8 mouse cellular contexts compared by ENCODE assay signal in genomic region chr5:104459706-104460455, GRCm38 (mm10). TPM values are rescaled to one million over a fixed set of nuclear protein-coding genes. Genes with fewer than 3 reads are reported as not detected.
DNase-seq lines count a peak whose midpoint lies in the region; ATAC-seq and TF ChIP-seq lines count a peak whose summit lies in the region.

No protein-coding gene starts in this region.

- peaks cover 10% of the 10 kb centered on the region; the same call in 1 of the 2 replicates for H3K4me1 ChIP-seq in hindbrain, embryonic 14.5 days (replicated peaks; ENCODE audit: control insufficient read depth, insufficient read depth, low read length)

- H3K9me3 ChIP-seq in hindbrain, embryonic 14.5 days (ENCODE audit: control insufficient read depth, low read length): peaks cover 6% of the 10 kb centered on the region; the same call in 1 of the 2 replicates

- DNase-seq in adrenal gland, adult 18-20 months (ENCODE audit: low spot score in 2 of 2): peak; percentile 50 to 52
- DNase-seq in cerebellum, postnatal 36 days: peak; percentile 68 to 71
- DNase-seq in gastrocnemius, adult 18-20 months (ENCODE audit: low spot score): peak; percentile 40
- DNase-seq in hindbrain, embryonic 14.5 days (ENCODE audit: low spot score): peak; percentile 56
- peak; percentile 63 to 72 for DNase-seq in left cerebral cortex, adult 2 months (ENCODE audit: extremely low spot score in 1 of 2, low spot score in 2 of 2)
- peak; percentile 42 for DNase-seq in lung, postnatal 36 days
- DNase-seq in right cerebral cortex, adult 18-20 months: peak; percentile 77

- intact Hi-C loops in left cerebral cortex, adult 2 months (cut with DNase I): loop anchor here (5.0 kb wide), 2 partner anchors 108 to 348 kb away; partner anchors contain the start of gene Sparcl1

- no peak for TF ChIP-seq CTCF in left cerebral cortex, adult 2 months (IDR thresholded peaks at IDR 0.05)

- H3K4me3 ChIP-seq in hindbrain, embryonic 14.5 days (replicated peaks; ENCODE audit: low read length): peak overlapping the region; percentile 82
- peak overlapping the region; percentile 82 for H3K4me3 ChIP-seq in left cerebral cortex, adult 2 months

- ATAC-seq in hindbrain, embryonic 14.5 days (ENCODE audit: low FRiP score): peak; percentile 77
- ATAC-seq in erythroid progenitor cell, adult 5-6 weeks (replicated peaks; ENCODE audit: low FRiP score, poor library complexity, severe bottlenecking): no peak

- peak overlapping the region; percentile 98 for H3K9ac ChIP-seq in hindbrain, embryonic 14.5 days

- WGBS in hindbrain, embryonic 14.5 days: under 1% methylated on average over 76 of the region's 82 CpGs

- no peaks in the 10 kb centered on the region for H3K27me3 ChIP-seq in hindbrain, embryonic 14.5 days (ENCODE audit: control insufficient read depth, insufficient read depth, low read length)

- peak overlapping the region; percentile 95 for H3K27ac ChIP-seq in hindbrain, embryonic 14.5 days
- H3K27ac ChIP-seq in left cerebral cortex, adult 2 months: peak overlapping the region; percentile 92

- H3K4me2 ChIP-seq in hindbrain, embryonic 14.5 days (replicated peaks): peak overlapping the region; percentile 84

- 0 out of 2 replicates have a peak, but pooled peaks cover 3% of the 10 kb centered on the region for H3K36me3 ChIP-seq in hindbrain, embryonic 14.5 days (replicated peaks; ENCODE audit: control insufficient read depth, insufficient read depth)

RNA-seq across cellular contexts. Expression of gene Pkd2, which starts 0.6 kb away (rescaled TPM):
- 10 to 100 TPM; 34.4 to 39.9 TPM for total RNA-seq in adrenal gland, adult 18-20 months (2021)
- 10 to 100 TPM in 1 of 2 experiments, 1 to 10 TPM in 1; 6.5 to 10.9 TPM for total RNA-seq in gastrocnemius, adult 18-20 months (2021)
- 12.0 TPM in 2 replicates for polyA plus RNA-seq in hindbrain, embryonic 14.5 days (2014; fragmentation: Nextera tagmentation; extraction: Ambion mirVana)
- 10 to 100 TPM; 26.9 to 29.6 TPM for total RNA-seq in left cerebral cortex, adult 2 months (2021)
- not detected in 2 replicates for total RNA-seq in erythroid progenitor cell, adult 5-6 weeks (2015; ENCODE audit: low replicate concordance)
- total RNA-seq in erythroid progenitor cell, adult 5-6 weeks (2017; ENCODE audit: low replicate concordance): 0.90 and 1.2 TPM in 2 replicates

RNA-seq across cellular contexts. Expression of gene Spp1, which starts 25.0 kb away (rescaled TPM):
- 10 to 100 TPM; 52.8 to 84.0 TPM for total RNA-seq in adrenal gland, adult 18-20 months (2021)
- 1 to 10 TPM; 1.9 to 4.2 TPM for total RNA-seq in gastrocnemius, adult 18-20 months (2021)
- 7.4 and 12.4 TPM in 2 replicates for polyA plus RNA-seq in hindbrain, embryonic 14.5 days (2014; fragmentation: Nextera tagmentation; extraction: Ambion mirVana)
- 10 to 100 TPM; 10.1 to 12.9 TPM for total RNA-seq in left cerebral cortex, adult 2 months (2021)
- total RNA-seq in erythroid progenitor cell, adult 5-6 weeks (2015; ENCODE audit: low replicate concordance): 1.3 and 14.8 TPM in 2 replicates
- total RNA-seq in erythroid progenitor cell, adult 5-6 weeks (2017; ENCODE audit: low replicate concordance): 2.4 and 3.3 TPM in 2 replicates

RNA-seq across cellular contexts. Expression of gene BC005561, which starts 48.3 kb away (rescaled TPM):
- total RNA-seq in adrenal gland, adult 18-20 months (2021): 10 to 100 TPM in 1 of 2 experiments, 1 to 10 TPM in 1; 9.0 to 12.0 TPM
- 1 to 10 TPM; 3.4 to 3.7 TPM for total RNA-seq in gastrocnemius, adult 18-20 months (2021)
- polyA plus RNA-seq in hindbrain, embryonic 14.5 days (2014; fragmentation: Nextera tagmentation; extraction: Ambion mirVana): 12.2 and 13.7 TPM in 2 replicates
- total RNA-seq in left cerebral cortex, adult 2 months (2021): 10 to 100 TPM; 15.3 to 16.5 TPM
- 5.9 and 6.1 TPM in 2 replicates for total RNA-seq in erythroid progenitor cell, adult 5-6 weeks (2015; ENCODE audit: low replicate concordance)
- total RNA-seq in erythroid progenitor cell, adult 5-6 weeks (2017; ENCODE audit: low replicate concordance): 4.2 and 5.2 TPM in 2 replicates
